Mouse (Mus musculus) cerebellum, adult 2 months (tissue): ENCODE data around the gene Tmco1.

Source experiments
- CTCF ChIP-seq: fragments of 200-500 bp; IDR thresholded peaks from 2 replicates; pipeline ENCODE4 v1.5.1; 2011; ENCODE audit warnings: low read depth, mild to moderate bottlenecking, control low read depth, low read length, moderate library complexity, borderline replicate concordance; ENCODE audit not compliant: insufficient read depth
- POLR2A ChIP-seq: fragments of 200-500 bp; IDR thresholded peaks from 2 replicates; pipeline ENCODE4 v1.6.1; 2011; ENCODE audit warnings: low read length, control low read depth, borderline replicate concordance; ENCODE audit not compliant: insufficient read depth

GRCm38 (mm10) chr1:167382763-167383162, 74.6 kb downstream of the Tmco1 start:
- TF ChIP-seq CTCF (no peak), POLR2A (no peak)
